Mouse (Mus musculus): ENCODE measurements around the gene Erlin1.

Gene Erlin1

DNA sequence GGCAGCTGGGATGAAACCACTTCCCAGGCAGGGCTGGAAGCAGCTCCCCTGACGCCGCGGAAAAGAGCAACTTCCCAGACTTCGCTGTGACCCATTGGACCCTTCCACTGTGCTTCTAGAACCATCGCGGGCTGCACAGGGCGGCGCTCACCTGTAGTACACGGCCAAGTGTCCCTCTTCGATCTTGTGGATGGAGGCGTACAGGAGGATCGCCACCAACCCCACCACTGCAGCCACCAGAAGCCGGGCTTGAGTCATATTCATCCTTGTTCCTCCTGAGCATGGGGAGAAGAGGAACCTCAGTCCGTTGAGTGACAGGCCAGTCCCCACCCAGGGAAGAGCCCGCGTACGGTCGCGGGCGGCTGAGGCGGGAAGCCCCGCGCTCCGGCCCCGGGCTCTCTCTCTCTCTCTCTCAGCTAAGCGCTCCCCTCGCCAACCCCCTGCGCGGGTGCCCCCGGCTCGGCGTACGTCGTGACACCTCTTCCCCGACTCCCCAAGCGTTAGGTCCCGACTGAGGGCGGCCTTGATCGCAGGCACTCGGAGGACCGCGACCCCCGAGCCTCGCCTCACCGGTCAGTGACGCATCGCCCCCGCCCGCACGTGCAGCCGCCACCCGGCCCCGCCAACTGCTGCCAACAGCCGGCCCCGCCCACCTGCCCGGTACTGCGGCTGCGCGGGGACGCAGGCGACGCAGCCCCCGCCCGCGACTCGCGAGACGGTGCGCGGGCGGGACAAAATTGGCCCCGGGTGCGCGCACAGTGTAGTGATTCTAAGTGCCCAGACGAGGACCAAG lies at the start of gene Erlin1:
Gene Erlin1, minus strand, starts transcription at position 665 of the 793 bp plus-strand sequence.
- DNase-seq (ENCODE audit: low spot score), result peak; percentile 59

DNA sequence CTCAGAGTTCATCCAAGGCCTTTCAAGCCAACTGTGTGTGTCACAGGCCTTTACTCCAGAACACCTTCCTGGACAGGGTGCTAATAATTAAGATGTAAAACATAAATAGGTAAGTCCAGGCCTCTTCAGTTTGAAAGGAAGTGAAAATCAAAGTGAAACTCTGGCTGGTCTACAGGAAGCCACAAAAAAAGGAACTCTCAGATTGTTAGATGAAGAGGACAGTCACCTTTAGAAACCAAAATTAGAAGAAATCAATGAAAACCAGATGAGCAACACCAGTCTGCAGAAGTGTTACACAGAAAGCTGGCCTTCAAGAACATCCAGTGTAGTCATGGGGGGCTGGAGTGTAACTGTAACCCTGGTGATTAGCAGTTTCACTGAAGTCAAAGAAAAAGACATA lies 48.2 kb upstream of the Erlin1 start:
- DNase-seq (ENCODE audit: low spot score), result no peak

DNA sequence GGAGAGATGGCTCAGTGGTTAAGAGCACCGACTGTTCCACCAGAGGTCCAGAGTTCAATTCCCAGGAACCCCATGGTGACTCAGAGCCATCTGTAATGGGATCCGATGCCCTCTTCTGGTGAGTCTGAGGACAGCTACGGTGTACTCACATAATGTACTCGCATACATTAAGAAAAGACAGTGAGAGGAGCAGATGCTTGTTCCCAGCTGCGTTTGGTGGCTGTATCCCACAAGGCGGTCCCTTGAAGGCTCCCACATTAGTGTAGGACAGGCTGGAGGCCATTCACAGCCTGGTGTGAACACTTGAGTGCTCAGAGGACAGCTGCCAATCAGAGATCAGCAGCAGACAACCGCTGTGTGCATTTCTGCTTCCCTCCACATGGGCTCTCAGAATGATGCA lies 42.1 kb upstream of the Erlin1 start:
- DNase-seq (ENCODE audit: low spot score), result no peak

DNA sequence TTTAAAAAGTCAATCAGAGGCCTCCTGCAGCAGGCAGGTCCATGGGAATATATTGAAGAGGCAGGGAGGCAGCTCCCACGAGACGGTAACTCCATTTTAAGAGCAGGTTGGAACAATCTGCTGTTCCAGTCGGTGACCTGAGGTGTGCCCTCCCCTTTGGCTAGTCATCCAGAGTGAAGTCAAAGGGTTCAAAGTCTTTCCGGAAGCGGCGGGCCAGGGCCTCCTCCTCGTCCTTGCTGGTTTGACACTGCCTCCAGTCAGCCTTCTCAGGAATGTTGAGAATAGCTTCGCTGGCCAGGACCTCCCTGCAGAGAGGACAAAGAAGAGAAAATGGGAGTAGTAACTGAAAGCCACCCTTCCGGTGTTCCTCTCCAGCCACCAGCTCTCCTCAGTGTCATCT lies 40.8 kb upstream of the Erlin1 start:
- no peak for DNase-seq (ENCODE audit: low spot score)

DNA sequence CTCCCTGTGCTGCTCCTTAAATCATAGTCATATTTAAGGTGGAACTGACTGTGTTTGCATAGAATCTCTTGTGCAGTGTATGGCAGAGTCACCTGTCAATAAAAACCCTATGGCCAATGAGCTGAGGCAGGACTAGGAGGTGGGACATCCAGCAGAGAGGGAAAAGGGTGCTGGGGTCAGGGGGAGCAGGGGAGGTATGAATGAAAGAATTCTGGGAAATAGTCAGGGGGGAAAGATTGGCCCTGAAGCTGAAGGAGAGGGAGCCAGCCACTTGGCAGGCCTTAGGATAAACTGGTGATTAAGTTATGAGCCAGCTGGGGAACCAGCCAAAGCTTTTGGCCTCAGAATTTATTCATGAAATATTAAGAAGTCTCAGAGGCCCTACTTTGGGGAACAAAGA lies 39.4 kb upstream of the Erlin1 start:
- no peak for DNase-seq (ENCODE audit: low spot score)

DNA sequence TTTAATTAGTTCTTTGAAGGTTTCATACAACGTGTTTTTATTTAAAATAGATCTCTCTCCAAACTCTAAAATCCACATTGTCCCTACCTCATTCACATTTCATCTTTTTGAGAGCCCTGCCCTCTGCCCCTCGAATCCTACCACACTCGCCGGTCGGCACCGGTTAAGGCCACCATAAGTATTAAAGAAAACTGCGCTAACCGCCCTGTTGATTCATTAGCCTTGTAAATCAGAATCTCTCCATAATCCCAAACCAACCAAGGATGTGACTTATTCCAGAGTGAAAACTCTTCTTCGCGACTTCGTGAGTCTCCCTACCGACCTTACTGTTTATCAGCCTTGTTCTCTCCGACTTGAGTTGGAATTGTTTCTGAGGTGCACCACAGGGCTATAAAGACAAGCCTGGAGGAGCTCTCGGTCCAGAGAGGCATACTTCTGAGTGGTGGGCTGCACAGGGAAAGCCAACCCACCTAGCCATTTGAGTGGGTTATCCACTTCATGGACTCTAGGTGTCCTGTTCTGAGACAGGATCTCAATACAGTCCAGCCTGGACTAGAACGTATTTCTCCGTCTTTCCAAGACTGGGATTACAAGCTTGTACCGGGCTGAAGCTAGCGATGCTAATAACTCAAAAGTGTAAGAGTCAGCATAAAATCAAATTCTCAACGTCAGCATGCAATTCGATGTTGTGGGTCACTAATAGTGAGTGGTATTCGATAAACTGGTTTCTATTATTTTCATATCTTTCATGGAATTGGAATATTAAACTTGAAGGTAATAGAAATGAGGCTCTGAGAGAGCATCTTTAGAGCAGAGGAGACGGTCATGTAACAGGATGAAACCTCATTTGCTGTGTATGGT lies 38.3 kb upstream of the Erlin1 start:
- DNase-seq (ENCODE audit: low spot score), result no peak

DNA sequence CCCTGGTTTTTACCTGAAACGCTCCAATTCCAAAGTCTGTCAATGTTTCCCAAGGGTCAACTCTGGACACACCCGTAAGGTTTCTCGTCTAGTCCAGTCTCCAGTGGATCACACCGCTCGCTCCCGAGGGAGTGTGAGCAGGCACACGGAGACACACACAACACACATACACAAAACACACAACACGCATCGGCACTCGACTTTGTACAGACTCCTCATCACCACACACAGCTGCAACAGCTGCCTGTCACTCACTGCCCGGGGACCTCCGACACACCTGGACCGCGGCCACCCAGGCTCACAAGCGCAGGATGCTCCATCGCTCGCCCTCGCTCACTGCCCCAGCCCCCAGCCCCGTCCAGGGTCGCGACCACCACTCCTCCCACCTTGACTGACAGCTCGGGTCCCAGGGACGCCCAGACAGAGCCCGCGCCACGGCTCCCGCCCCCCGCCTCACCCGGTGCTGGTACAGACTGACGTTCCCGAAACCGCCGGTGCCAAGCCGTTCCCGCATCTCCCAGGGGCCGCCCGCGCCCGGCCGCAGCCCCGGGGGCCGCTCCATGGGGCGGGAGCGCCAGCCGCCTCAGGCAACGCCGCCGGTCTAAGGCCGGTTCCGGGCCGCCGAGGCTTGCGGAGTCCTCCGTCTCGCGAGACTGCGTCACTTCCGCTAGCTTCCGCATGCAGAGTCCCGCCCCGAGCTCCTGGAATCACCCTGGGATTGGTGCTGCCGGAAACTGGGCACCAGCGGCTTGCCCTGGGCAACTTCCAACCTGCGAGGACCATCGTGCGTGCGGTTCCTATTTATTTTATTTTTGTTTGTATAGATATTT lies 37.5 kb upstream of the Erlin1 start, which contains the start of gene Chuk:
Gene Chuk, minus strand, starts transcription at position 650 of the 830 bp plus-strand sequence.
- peak; percentile 81 for DNase-seq (ENCODE audit: low spot score)

DNA sequence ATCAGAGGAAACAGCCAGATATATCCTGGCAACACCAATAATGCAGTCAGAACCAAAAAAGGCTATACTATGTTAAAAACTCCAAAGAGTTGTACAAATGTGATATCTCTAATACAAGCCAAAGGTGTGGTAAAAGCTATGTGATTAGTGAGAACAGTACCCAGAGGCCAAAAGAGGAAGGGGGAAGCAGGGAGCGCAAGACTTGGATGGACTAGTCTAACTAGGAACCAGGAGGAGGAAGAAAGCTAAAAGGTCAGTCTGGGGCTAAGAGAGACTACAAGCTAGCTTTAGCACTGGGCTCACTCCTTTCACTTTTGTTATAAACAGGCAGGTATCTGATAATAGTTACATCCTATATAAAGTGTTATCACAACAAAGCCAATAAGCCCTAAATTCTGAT lies 34.8 kb upstream of the Erlin1 start:
- DNase-seq (ENCODE audit: low spot score), result no peak

DNA sequence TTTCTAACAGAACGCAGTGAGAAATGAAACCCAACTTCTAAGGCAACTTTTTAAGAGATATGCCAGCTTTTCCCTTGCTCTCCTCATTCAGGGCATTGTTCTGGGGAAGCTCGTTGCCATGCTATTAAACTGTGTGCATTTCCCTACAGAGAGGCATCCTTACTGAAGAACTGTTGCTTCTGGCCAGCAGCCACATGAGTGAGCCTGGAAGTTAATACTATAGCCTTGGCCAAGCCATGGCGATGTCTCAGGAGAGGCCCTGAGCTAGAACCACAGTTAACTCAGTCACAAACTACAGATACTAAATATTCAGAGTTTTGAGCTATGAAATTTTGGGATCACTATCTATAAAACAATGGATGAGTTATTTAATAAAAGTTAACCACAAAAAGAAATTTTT lies 33.4 kb upstream of the Erlin1 start:
- no peak for DNase-seq (ENCODE audit: low spot score)

DNA sequence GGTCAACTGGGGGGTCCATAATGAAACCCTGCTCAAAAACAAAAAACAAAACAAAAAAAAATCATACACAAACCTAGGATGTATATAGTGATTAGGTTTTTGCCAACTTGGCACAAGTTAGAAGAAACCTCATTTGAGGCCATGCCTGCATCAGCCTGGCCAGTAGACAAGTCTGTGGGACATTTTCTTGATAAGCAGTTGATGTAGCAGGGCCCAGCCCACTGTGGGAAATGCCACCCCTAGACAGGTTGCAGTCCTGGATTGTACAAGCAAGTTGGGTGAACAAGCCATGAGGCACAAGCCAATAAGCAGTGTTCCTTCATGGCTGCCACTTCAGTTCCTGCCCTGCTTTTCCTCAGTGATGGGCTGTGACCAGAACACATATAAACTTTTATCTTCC lies 31.3 kb upstream of the Erlin1 start:
- DNase-seq (ENCODE audit: low spot score), result no peak

DNA sequence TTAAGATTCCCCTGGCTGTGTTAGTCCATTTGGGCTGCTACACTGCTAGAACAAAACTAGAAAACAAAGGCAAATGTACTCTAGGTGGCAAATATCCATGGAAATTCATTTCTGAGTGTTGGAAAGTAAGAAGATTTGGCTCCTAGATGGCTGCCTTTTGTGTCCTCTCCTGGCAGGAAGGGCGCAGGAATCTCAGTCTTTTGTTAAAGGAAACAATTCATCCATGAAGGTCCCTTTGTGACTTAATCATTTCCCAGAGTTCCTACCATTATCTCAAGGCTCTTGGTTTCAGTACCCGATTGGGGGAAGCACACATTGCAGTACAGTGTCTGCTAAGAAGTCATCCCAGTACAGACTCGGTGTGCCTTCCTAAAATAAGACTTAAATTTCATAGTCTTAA lies 16.7 kb upstream of the Erlin1 start:
- no peak for DNase-seq (ENCODE audit: low spot score)

DNA sequence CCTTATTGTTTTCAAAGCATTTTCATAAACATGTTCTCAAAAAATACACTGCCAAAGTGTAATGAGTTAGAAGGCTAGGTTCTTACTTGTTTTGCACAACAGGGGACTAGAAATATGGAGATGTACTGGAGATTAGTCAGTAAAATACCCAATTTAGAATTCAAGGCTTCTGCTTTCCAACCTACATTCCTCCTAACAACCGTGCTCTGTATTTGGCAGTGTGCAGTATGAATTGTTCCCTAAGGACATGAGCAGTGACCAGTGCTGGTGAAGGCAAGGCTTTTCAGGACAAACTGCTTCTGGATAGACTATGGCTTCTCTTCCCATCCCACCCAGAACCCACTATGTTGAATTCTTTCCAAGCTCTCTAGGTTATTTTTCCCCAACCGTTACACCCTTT lies 11.3 kb upstream of the Erlin1 start:
- no peak for DNase-seq (ENCODE audit: low spot score)

DNA sequence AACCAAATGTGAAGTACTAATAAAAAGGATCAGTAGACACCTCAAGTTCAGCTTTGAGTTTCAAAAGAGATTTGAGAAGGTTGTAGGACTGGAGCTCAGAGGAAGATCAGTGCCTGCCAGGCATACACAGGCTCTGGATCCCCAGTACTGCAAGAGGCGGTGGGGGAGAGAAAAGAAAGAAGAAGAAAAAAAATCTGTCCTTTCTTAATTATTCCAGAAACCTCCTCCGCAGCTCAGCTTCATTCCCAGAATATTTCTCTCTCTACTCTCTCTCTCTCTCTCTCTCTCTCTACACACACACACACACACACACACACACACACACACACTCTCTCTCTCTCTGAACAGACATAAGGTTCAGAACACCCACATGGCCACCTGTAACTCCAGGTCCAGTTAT lies 10.4 kb upstream of the Erlin1 start:
- DNase-seq (ENCODE audit: low spot score), result no peak

DNA sequence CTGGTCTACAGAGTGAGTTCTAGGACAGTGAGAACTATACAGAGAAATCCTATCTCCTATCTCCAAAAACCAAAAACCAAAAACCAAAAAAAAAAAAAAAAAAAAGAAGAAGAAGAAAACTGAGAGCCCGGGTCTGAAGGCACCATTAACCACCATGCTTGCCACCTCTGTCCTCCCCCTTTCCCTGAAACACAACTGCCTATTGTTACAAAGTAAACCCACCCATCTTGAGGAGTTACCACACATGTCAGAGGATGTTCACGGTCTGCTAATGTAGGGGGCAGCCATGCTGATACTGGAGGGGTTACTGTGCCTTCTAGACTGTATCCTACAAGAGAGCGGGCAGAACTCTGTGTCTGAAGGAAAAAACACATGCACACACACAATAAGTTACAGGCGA lies 7.4 kb upstream of the Erlin1 start:
- no peak for DNase-seq (ENCODE audit: low spot score)

DNA sequence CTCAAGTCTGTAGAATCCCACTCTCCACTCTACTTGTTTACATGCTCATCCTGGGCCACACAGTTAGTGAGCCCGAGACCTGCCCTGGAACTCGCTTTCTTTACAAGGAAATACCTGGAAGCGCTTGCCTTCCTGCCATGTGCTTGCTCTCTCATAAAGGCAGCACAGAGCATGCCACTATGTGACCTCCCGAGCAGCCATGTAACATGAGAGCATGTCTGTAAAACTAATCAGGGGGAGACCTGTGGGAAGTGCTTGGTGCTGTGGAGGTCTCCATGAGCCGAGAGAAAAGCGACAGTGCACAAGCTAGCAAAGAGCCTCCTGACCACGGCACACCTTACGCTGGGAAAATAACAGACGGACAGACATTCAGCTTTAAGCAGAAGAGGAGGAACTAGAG lies 6.9 kb upstream of the Erlin1 start:
- no peak for DNase-seq (ENCODE audit: low spot score)

DNA sequence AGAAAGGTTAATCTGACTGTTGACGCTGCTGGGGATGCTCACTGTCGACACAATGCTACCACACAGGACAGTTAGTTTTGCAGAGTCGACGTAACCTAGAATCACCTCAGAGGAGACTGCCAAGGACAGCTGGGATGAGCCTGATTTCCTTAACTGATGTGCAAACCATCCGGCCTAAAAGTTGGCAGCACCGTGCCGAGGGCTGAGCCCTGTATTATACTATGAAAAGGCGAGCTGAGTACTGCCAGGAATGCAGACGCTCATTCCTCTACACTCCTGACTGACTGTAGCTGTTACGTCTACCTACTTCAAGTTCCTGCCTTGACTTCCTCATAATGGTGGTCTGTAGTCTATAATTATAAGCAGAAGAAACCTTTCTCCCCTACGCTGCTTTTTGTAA lies 5.4 kb upstream of the Erlin1 start:
- DNase-seq (ENCODE audit: low spot score), result no peak

DNA sequence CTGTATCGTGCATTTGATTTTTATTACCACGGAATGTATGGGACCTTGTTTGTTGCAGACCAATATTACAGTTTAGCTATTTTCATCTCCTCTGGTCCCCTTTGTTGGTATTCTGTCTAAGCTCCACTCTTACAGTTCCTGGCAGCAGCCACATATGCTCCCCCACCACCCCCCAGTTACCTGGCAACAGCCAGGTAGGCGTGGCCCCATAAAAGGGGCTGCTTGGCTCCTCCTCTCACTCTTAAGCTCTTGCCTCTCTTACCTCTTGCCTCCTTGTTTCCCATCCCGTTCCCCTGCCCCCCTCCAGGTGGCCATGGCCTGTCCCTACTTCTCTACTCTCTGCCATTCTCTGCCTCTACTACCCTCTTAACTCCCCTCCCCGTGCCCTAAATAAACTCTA lies 1.6 kb upstream of the Erlin1 start:
- DNase-seq (ENCODE audit: low spot score), result no peak

DNA sequence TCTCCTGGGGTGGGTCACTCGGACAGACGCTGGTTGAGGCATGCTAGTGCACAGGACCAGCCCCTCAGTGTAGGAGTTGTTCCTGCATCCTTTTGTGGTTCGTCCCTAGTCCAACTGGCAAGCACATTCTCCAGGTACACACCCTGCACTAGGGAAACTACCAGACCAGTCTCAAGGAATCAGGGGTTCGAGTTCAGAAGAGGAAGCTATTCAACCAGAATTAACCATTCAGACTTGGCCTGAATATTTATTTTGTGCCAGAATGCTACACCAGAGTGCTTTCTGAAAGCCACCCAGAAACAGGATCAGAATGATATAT lies 288 bp upstream of the Erlin1 start:
- no peak for DNase-seq (ENCODE audit: low spot score)

DNA sequence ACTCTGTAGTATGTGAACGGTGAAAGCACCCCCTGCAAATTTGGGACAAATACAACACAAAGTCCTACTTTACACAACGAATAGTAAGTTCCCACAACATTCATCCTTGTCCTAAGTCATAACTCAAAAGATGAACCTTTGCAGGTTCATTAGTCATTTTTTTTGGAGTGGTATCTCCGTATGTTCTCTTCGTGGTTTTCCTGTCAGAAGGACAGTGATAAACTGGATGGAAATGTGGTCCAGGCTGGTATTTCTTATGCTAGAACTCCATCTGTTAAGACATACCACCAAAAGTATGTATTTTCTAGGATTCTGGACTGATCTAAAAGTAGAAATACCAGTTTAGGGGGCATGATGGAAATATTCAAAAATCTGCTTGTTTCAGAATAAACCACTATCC lies 1.4 kb downstream of the Erlin1 start:
- no peak for DNase-seq (ENCODE audit: low spot score)

DNA sequence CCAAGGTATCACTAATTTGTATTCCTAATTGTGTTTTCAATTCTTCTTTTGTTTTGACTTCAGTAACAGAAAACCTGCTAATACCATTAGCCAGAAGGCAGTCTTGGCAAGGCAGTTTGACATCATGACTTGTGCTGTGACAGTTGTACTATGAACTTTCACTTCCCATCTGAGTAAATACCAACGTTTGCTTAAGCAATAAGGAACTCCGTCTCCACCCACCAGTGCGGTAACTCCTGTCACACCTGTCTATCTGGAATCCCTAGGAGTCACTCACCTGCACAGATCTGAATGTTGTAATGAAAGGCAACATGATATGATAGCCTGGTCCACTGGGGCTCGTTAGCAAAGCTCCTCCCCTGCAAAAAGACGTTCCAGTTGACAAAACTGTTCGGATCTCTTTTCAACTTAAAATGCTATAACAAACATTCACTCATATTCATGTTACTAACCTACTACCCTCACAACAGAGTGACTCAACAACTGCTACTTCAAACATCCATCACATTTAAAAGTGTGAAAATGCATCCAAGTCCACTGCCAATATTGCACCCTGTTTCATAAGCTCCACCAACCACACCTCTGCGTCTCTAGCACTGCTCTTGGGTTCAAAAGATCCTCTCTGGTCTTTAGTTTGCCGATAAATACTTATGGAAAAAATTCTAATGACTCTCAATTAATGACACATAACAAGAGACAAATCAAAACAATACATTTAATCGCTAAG lies 2.1 kb downstream of the Erlin1 start:
- DNase-seq (ENCODE audit: low spot score), result no peak

DNA sequence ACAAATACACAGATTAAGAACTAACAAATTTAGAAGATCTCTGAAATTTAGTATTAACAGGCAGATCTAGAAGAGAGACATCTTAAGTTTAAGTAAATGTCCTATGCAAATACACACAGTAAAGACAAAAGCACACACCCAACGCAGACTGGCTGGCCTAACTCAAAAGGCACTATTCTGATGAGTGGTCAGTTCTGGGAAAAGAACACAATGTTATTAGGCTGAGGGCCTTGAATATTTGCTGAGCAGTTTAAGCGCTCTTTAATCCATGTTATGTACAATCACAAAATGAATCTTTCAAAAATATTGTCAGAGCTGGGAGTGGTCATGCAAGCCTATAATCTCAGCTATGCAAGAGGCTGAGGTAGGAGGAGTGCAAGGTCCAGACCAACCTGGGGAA lies 4.9 kb downstream of the Erlin1 start:
- no peak for DNase-seq (ENCODE audit: low spot score)

DNA sequence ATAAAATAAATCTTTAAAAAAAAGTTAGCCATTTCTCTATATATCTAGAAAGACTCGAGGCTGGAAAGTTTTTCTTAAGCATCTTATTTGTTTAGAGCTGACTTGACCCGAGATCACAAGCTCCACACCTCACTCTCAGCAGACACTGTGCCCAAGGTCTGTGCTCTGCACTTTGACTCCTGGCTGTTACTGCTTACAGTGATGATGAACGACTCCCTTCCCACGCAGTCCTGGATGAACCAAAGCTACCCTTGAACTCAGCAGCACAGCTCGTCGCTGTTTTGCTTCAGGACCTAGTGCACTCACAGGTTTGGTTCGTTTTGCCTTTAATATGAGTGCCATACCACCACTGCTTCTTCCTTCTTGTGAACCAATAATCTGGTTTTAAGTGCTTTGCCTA lies 5.8 kb downstream of the Erlin1 start:
- DNase-seq (ENCODE audit: low spot score), result no peak

Data from layer of hippocampus, adult 9-10 months (tissue).